Mouse (Mus musculus) CD4-positive, CD25-positive, alpha-beta regulatory T cell, adult 2 months (primary cell): Measurements from ENCODE around the gene Fam222a.

Source experiments
- DNase-seq: peaks from one replicate; pipeline ENCODE4 v3.0.0-alpha.2; 2012; ENCODE audit warnings: low read depth, low spot score

Fam222a gene

DNA sequence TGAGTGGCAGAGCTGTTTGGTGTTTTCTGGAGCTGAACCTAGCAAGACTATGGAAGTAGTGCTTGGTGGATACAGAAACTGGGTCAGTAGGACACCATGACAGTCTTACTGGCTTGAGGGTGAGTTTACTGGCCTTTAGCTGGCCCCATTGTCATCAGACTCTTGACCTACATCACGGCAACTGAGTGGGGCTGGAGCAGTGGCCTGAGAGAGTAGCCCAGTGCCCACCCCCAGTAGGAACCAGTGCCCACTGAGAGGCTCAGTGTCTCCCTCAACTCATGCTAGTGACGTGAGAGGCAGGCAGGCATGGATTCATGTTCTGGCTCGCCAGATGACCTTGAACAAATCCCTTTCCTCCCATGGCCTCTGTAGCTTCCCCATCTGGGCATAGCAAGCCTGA, 15.2 kb downstream of the Fam222a start:
- no peak for DNase-seq

DNA sequence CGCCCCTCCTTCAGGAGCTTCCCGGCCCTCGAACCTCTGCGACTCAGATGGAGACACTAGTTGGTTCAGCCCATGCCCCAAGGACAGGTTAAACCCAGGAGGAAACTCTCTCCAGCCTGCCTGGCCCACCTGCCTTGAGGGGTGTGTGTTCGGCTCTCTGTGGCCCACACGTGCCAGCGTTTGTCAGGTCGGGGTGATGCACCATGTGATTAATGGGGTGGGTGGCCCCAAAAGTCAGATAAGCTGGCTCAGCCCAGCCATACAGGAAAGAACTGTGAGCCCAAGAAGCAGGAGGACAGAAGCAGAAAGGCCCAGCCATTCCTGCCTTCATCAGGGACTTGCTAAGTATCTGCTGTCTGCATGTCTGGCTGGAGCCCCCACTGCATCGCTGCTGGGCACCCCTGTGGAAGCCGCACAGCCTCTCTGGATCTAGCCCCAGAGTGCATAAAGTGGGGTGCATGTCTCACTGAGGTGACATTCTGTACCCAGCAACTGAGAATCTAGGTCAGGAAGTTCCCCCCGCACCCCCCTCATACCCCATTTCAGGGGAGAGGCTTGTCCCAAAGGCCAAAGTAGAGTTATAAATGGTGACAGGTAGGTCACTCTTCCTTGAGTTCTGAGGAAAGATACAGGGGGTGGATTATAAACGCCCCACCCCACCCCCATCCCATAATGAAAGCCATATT, 15.8 kb downstream of the Fam222a start:
- no peak for DNase-seq

DNA sequence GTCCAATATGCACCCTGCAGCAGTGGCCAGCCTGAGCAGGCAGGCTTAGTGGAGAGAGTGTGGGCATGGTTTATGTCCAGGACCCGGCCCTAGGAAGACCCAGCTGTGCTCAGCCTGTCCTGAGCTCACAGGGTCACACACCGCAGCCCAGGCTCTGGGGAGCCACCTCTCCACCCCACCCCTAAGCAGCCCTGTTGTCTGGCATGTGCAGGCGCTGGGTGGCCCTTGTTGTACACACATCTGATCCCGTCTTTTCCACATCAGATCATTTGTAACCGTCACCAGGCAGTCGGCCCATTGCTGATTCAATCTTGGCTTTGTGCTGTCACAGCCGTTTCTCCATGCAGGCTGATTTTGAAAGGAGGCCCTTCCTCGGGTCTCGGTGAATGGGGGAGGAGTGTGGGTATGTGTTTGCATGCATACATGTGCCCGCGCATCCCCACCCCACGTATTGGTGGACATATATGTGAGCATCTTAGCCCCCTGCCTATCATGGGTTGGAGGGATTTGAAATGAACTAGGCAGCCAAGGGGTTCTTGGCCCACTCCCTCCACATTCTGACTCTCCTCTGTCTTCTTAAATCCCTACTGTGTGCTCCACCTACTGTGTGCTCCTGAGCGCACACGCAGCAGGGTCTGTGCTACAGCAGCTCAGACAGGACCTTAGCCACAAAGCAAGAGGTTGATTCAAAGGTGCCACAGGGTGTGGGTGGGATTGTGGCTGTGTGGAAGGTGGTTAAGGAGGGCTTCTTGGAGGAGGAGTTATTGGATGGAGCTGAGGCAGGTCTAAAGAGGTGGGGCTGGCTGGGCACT, 16.7 kb downstream of the Fam222a start:
- DNase-seq = no peak

DNA sequence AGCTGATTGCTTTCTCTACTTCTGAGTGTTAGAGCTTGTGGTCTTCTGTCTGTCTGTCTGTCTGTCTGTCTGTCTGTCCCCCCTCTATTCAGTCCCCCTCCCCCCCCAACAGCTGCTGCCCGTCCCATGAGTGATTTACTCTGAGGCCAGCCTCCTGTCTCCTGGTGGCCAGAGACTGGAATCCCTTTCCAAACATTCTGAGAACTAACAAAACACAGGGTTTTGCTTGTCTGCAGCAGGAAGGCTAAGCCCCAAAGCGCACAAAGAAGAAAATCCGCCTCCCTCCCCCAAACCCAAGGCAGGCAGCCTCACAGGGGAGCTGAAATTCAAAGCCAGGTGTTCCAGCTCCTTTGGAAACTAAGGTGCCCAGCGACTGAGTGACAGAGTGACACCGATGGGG, 17.9 kb downstream of the Fam222a start:
- DNase-seq = no peak

DNA sequence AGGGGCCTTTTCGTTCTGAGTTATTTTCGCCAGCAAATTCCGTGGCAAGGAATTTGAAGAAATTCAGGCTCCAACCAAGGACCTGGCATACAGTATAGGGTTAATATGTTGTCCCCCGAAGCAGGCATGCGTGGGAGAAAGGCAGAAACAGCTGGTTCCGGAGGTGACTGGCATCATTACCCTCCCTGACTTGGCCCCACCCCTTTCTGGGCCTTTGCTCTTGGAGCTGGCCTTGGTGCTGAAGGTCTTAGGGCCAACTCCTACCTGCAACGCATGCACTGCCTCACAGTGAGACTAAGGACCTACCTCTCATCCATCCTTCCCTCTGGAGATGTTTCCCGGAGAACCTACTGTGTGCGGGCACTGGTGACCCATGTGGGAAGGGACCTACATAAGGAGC, 20.1 kb downstream of the Fam222a start:
- peak; percentile 74 for DNase-seq

DNA sequence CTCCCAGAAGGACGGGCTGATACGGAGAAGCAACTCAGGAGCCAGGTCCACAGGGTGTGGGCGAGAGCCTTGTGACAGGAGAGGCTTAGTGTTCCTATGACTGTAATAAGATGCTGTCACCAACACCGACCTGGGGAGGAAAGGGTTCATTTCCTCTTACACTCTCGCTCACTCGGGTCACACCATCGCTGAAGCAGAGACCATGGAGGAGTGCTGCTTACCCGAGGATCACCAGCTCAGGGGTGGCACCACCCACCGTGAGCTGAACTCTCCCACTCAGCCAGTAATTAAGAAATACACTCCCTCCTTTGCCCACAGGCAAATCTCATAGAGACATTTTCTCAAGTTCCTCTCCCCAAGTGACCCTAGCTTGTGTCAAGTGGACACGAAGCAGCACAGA, 20.6 kb downstream of the Fam222a start:
- DNase-seq = no peak

DNA sequence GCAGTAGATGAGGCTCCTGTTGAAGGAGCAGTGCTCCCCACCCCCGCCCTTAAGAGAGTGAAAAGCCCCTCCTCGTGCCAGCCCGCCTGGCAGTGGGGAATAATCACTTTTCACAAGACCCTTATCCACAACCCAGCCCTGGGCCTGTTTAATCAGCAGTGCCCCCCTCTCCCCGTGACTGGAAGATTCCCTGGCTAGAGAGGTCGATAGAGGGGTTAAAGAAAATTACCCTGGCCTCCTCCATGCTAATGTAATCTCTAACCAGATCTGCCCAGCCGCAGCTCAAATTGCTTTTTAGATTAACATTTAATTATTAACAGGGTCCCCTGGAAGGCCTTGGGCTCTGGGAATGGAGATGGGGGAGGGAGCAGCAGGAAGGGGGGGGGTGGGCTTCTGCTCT, 21.2 kb downstream of the Fam222a start:
- DNase-seq = no peak

DNA sequence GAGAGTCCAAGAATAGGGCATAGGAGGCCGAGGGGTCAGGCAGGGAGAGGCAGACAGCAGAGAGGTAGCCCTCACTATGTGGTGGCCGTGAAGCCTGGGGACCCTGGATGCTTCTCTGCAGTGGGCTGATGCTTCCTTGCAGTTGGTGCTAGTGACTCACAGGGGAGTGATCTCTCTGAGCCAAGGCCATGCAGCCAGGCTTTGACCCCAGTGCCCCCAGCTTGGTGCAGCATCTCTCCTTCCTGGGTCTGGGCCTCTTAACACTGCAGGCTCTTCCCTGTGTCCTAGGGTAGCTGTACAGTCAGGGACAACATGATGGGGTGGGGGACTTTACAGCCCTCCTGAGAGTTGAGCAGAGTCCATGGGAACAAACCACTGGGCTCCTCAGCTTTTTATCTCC, 21.6 kb downstream of the Fam222a start:
- no peak for DNase-seq

DNA sequence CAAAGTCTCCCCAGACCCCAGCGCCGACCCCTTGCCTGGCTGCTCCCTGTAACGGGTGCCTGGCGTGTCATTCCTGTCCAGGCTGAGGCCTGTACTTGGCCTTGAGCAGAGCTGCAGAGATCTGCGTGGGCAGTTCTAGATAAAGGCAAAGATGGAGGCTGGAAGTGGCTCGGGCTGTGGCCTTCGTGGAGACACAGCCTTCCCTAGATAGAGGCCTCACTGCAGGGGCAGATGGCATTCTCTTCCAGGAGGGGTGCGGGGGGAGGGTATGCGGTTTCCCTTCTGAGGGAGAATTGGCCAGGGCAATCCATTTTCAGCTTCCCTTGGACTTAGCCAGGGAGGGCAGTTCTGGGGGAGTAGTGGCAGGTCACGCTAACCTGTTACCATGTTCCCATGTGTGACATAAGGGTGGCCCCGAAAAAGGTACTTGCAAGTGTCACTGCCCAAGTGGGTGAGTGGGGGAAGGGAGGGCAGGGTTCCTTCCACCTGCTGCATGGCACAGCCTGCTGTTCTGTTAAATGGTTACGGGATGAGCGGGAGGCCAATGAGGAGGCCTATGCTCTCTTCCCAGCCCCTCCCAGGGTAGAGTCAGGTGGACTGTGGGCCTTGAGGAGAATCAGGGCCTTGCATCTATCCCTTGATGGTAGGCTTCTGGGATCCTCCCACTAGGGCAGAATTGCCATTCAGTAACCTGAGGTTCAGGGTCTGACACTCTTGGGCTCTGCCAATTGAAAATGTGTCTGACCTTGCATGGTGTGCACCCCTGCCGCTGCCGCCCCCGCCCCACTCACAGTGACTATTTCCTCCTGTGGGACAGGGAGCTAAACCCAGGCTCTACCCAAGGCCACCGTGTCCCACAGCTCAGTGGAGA, 22.5 kb downstream of the Fam222a start:
- DNase-seq = no peak

DNA sequence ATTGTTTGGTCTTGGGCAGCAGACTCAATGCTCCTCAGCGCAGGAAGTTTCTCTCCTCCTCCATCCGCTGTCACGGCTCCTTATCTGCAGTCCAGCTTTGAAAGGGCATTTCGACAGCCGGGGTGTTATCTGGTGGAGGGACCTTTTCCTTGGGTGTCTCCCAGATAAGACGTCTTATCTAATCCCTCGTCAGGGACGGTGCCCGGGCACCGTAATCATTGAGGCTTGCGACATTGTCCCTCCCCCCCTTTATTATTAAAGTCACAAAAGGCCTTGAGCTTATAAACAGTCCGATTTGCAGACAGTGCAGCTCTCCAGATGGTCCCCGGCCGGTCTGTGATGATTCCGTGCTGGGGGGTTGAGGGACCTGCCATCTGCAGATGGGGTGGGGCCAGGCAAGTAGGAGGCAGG, 23.3 kb downstream of the Fam222a start:
- DNase-seq = no peak

DNA sequence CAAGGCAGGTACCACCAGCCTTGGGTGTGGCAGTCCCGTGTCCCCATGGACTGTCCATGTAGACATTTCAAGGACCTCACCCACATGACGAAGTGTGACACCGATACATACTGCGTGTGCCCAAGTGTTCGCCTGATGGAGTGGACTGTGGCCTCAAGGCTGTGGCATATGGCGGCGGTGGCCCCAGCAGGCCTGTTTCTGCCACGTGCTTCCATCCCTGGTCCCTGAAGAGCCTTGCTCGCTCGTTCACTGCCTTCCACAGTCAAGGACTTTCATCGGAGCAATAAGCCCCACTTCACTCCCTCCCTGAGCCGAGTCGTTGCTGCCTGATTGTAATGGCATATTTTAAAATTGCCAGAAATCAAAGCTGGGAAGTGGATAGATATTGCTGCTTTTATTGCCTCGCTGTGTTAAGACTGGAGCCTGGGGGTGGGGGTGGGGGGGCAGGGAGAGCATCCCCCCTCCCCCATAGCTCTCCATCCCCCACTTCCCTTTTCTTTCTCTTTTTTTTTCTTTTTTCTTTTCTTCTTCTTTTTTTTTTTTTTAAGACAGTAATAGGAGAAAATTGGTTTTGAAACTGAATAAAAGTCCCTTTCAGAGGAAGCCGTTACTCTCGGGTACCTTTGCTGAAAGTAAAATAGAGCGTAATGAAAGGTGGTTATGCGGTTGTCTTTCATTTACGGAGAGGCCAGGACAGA, 24.8 kb downstream of the Fam222a start:
- no peak for DNase-seq

DNA sequence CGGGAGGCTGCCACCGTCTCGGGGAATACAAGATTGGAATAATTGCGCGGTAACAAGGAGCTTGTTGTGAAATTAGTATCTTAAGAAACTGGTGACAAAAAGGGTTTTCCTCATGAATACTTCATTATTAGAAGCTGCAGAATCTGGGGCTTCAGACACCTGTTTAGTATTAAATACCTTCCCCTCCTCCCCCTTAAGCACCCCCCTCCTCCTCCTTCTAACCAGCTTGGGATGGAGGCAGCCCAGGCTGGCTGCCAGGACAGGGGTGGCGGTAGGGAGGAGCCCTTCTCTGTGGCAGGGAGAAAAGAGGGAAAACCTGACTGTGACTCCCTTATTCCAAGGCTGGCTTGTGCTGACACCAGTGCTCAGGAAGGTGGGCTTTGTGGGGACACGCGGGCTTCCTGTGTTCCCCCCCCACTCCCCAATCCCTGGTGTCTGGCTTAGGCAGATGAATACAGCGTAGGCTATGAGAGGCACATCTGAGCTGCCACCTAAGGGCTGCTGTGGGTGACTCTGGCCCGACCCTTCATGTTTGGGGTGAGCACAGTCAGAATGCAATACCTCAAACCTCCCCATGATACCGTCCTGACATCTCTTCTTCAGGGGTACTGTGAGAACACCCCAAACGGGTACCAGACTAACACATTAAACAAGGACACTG, 25.5 kb downstream of the Fam222a start:
- no peak for DNase-seq

DNA sequence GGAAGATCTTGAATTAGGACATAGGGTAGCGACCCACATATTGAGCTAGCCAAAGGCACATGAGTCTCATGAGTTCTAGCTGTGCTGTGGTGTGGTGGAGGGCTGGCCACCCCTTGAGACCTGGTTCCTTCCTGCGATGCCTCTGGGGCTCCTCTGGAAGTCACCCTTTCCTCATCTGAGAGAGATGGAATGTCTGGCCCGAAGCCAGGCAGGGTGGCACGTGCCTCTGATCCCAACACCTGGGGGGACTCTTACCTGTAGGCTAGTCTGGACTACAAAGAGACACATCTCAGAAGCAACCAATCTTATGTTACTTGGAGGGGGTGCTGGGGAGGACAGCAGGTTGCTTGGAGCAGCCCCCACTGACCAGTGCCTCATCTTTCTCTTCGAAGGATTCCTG, 26.1 kb downstream of the Fam222a start:
- no peak for DNase-seq

DNA sequence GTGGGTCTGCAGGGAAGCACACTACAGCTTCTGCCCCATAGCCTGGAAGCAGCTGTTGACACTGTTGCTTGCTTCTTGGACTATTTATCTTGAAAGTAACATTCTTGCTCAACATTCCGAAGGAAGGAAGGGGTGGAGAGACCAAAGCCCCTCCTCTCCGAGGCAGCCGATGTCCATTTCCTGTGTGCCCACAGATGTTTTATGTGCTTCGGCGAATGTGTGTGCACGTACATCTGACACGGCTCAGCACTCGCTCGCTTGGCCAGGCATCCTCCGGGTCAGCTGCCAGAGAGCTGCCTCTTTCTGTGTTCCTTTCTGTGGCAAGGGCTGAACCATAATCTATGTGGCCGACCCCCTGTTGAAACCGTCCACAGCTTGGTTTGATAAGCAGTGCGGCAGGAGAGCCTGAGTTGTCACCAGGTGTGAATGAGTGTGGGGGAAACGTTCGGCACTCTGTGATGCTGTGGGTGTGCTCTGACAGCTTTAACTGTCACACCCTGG, 27.0 kb downstream of the Fam222a start:
- peak; percentile 45 for DNase-seq

DNA sequence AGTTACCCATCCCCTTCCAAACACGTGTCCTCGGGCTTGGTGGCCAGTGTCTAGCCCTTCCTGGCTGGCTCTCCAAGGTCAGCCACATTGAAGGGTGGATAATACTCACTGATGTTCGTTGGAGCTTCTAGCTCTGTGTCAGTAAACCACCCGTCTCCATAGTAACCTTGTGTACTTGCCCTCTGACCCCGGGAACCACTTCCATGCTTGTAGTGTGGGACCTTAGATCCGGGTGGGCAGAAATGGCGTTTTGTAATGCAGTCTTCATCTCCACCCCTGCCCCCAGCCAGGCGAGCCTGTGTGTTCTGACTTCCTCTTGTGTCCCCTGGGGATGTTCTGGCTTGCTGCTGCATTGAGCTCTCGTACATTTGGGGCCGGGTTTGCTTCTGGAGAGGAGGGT, 28.8 kb downstream of the Fam222a start:
- DNase-seq = no peak

DNA sequence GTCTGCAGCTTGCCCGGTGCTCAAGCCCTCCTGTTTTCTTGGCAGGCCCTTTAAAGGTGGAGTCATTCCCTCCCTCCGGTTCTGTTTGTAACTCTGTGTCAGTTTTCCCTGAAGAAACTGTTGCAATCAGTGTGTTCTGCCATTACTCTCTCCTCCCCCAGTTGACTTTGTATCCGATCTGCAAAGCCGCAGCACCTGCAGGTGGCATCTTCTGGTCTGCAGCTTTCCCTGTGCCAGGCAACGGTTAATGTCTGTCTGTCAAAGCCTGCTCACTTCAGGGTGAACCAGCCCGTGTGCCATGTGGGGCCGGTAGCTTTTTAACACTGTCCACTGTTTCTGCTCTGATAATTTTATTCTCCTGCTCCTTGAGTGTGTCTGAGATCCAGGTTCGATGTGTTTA, 29.4 kb downstream of the Fam222a start:
- DNase-seq = no peak

DNA sequence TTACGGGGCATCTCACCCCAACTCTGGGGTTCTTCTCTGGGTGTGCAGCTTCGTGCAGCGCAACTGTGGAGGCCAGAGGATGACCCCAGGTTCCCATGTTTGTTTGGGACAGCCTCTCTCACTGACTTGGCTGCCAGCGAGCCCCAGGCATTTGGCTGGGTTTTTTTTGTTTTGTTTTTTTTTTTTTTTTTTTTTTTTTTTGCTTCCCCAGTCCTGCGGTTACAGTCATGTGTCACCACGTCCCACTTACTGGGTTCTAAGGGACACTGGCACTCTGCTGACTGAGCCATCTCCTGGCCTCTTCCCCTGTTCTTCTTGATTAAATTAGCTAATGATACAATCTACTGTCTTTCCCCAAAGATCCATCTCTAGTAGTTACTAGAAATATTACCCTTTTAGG, 29.8 kb downstream of the Fam222a start:
- DNase-seq = no peak

DNA sequence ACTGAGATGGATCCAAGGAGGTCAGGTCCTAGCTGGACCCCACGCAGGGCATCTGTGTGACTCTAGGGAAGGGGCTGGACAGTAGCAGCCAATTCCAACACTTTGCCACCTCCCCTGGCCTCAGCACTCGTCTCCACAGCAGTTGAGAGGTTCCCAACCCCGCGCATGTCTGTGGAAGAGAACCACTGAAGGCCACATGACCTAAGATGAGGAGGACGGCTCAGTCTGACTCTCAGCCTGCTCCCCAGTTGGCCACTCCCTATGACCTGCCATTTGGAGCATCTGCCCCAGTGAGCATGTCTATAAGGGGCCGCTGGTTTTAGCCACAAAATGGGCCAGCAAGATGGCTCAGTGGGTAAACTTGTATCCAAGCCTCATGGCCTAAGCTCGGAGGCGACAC, 34.2 kb downstream of the Fam222a start:
- DNase-seq = no peak

DNA sequence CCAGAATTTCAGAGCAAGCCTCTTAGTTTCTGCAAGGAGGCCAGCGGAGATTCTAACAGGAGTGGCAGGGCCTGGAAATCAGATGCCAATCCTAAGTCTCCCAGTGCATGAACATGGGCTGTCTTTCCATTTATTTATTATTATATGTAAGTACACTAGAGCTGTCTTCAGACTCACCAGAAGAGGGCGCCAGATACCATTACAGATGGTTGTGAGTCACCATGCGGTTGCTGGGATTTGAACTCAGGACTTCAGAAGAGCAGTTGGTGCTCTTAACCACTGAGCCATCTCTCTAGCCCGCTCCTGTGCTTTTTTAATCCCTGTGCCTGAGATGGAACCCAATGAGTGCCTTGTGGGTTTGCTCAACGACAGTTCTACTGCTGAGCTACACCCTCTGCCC, 36.2 kb downstream of the Fam222a start:
- peak; percentile 57 for DNase-seq

DNA sequence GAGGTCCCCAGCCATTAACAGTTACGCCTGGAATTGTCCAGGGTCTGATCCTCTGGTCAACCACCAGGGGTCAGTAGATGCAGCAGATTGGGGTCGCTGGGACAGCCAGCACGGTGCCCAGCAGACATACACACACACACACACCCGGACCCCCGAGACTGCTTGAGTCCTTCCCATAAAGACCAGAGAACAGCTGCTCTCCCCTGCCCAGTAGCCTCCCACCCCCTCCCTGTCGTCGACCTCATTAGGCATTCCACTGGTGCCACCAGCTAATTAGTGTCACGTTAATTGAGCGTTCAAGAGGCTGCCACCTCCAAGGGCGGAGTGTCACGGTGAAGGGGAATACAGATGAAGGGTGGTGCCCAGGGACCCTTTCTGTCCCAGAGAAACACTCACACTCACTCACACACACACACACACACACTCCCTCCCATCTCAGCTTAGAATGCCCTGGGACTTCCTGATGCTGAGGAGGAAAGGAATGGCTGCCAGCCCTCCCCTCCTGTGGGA, 37.0 kb downstream of the Fam222a start:
- DNase-seq = no peak

DNA sequence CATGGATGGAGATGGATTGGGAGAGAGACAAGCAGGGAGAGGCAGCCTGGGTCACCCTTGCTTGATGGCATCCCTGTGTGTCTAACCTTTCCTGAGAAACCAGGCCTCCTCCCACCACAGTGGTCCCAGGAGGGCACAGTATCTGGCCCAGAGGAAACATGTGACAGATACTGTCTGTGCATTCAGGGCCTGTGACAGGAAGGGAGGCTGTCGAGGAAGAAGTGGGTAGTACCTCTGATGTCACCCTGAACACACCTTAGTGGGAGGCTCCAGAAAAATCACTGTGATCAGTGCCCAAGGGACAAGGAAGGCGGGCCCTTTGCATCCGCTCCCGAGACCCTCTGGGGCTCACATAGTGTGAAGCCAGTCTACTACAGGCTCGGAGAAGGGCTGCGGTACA, 38.2 kb downstream of the Fam222a start:
- DNase-seq = no peak
